Comparison of ENCODE assay signal across 8 mouse cellular contexts in the genomic region with DNA sequence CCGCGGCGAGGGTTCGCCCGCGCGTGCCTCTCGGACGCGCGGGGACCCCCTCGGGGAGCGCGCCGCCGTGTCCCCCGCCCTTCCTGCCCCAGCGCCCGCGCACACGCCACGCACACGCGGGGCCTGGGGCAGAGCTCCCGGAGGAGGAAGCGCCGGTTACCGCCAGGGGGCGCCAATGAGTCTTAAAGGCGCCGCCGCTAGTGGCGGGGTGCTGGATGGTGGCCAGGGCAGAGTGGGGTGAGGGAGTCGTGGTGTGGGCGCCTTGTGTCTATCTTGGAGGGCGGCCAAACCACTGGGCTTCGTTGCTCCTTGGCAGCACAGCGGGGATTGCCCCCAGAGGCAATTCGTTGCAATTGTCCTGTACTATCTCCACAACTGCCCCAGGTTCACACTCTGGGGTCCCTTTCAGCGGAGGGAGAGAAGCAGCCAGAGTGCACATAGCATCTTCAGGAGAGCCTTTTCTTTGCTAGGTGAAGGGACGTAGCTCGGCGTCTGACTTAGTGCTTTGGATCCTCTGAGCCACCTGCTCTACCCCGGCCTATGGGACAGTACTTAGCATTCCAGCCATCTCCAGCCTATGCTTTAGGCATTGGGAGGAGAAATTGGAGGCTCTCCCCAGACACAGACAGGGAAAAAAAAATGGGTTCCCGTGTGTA. TPM values are rescaled to one million over a fixed set of nuclear protein-coding genes. Genes with fewer than 3 reads are reported as not detected.
DNase-seq lines count a peak whose midpoint lies in the region; ATAC-seq and TF ChIP-seq lines count a peak whose summit lies in the region.

No protein-coding gene starts in this region.

- WGBS in hindbrain, postnatal 0 days: 2% methylated on average over 23 of the region's 45 CpGs

- peak overlapping the region; percentile 92 for H3K27ac ChIP-seq in gastrocnemius, adult 2 months
- peak overlapping the region; percentile 95 for H3K27ac ChIP-seq in hindbrain, postnatal 0 days

- intact Hi-C loops in gastrocnemius, adult 2 months (cut with DNase I): loop anchor here (5.0 kb wide), 1 partner anchor 1928 kb away; a partner anchor contains a TSS

- peak overlapping the region; percentile 69 for H3K4me2 ChIP-seq in hindbrain, postnatal 0 days (ENCODE audit: low read depth, low read length)

- no peaks in the 10 kb centered on the region for H3K36me3 ChIP-seq in hindbrain, postnatal 0 days (ENCODE audit: insufficient read depth, low read length)

- TF ChIP-seq CTCF in gastrocnemius, adult 2 months (IDR thresholded peaks at IDR 0.05): no peak; the same call in 1 of the 2 replicates
- peak; percentile 88 for TF ChIP-seq CTCF in hindbrain, postnatal 0 days (IDR thresholded peaks at IDR 0.05; ENCODE audit: low read depth)

- H3K4me3 ChIP-seq in gastrocnemius, adult 2 months: peak overlapping the region; percentile 97
- peak overlapping the region; percentile 71 for H3K4me3 ChIP-seq in hindbrain, postnatal 0 days (ENCODE audit: low read length)

- no peaks in the 10 kb centered on the region for H3K27me3 ChIP-seq in hindbrain, postnatal 0 days (ENCODE audit: insufficient read depth, low read length)

- H3K9me3 ChIP-seq in hindbrain, postnatal 0 days (ENCODE audit: low read length): no peaks in the 10 kb centered on the region

- H3K9ac ChIP-seq in hindbrain, postnatal 0 days (replicated peaks; ENCODE audit: low read length): peak overlapping the region; percentile 80

- peak; percentile 92 for DNase-seq in T-cell, adult 2 months (ENCODE audit: low spot score)
- DNase-seq in cerebellum, postnatal 4 days (ENCODE audit: low spot score in 2 of 2): peak; percentile 82 to 92
- peak; percentile 93 for DNase-seq in gastrocnemius, adult 2 months
- DNase-seq in hindbrain, postnatal 0 days (ENCODE audit: low spot score): peak; percentile 94
- DNase-seq in left cerebral cortex, adult 8-10 months (ENCODE audit: low spot score in 2 of 2): peak; percentile 83 to 88
- DNase-seq in right cerebral cortex, adult 18-20 months: peak; percentile 91
- peak; percentile 85 for DNase-seq in urinary bladder, adult 2 months (ENCODE audit: low spot score)

- ATAC-seq in hindbrain, postnatal 0 days: peak; percentile 88
- peak; percentile 78 for ATAC-seq in megakaryocyte, adult 5-6 weeks (ENCODE audit: poor library complexity, severe bottlenecking)

- peaks cover 8% of the 10 kb centered on the region; the same call in 1 of the 2 replicates for H3K4me1 ChIP-seq in hindbrain, postnatal 0 days (ENCODE audit: insufficient read depth, low read length)

RNA-seq across cellular contexts. Expression of a gene that starts 0.6 kb away (rescaled TPM):
- 1 to 10 TPM; 6.5 to 6.6 TPM for total RNA-seq in gastrocnemius, adult 2 months (2021)
- total RNA-seq in hindbrain, postnatal 0 days (2014; rRNA removed): 69.0 and 73.9 TPM in 2 replicates
- polyA plus RNA-seq in hindbrain, postnatal 0 days (2015; fragmentation: Nextera tagmentation; extraction: Ambion mirVana): 34.1 and 35.7 TPM in 2 replicates
- 10 to 100 TPM; 58.8 to 68.2 (median 62.5) TPM for total RNA-seq in left cerebral cortex, adult 8-10 months (2022)
- 10.4 and 10.7 TPM in 2 replicates for total RNA-seq in megakaryocyte, adult 5-6 weeks (2015)
- total RNA-seq in megakaryocyte, adult 5-6 weeks (2017): 14.0 and 16.6 TPM in 2 replicates
- 43.6 and 57.6 TPM in 2 replicates for polyA plus RNA-seq in urinary bladder, adult 2 months (2012; rRNA removed)

RNA-seq across cellular contexts. Expression of a gene that starts 38.1 kb away (rescaled TPM):
- total RNA-seq in gastrocnemius, adult 2 months (2021): 1 to 10 TPM; 4.8 to 5.5 TPM
- 13.9 and 20.7 TPM in 2 replicates for total RNA-seq in hindbrain, postnatal 0 days (2014; rRNA removed)
- 62.3 and 64.9 TPM in 2 replicates for polyA plus RNA-seq in hindbrain, postnatal 0 days (2015; fragmentation: Nextera tagmentation; extraction: Ambion mirVana)
- 10 to 100 TPM; 29.9 to 37.3 (median 33.4) TPM for total RNA-seq in left cerebral cortex, adult 8-10 months (2022)
- total RNA-seq in megakaryocyte, adult 5-6 weeks (2015): 7.1 and 10.4 TPM in 2 replicates
- 9.9 and 12.2 TPM in 2 replicates for total RNA-seq in megakaryocyte, adult 5-6 weeks (2017)
- 4.2 and 4.6 TPM in 2 replicates for polyA plus RNA-seq in urinary bladder, adult 2 months (2012; rRNA removed)

RNA-seq across cellular contexts. Expression of a gene that starts 38.2 kb away (rescaled TPM):
- 1 to 10 TPM; 2.3 to 3.5 TPM for total RNA-seq in gastrocnemius, adult 2 months (2021)
- total RNA-seq in hindbrain, postnatal 0 days (2014; rRNA removed): 4.3 and 7.1 TPM in 2 replicates
- polyA plus RNA-seq in hindbrain, postnatal 0 days (2015; fragmentation: Nextera tagmentation; extraction: Ambion mirVana): 11.2 and 12.2 TPM in 2 replicates
- 1 to 10 TPM; 5.3 to 6.3 (median 5.9) TPM for total RNA-seq in left cerebral cortex, adult 8-10 months (2022)
- 13.4 and 13.9 TPM in 2 replicates for total RNA-seq in megakaryocyte, adult 5-6 weeks (2015)
- 9.7 and 11.4 TPM in 2 replicates for total RNA-seq in megakaryocyte, adult 5-6 weeks (2017)
- 3.2 and 4.0 TPM in 2 replicates for polyA plus RNA-seq in urinary bladder, adult 2 months (2012; rRNA removed)

RNA-seq across cellular contexts. Expression of a gene that starts 52.2 kb away (rescaled TPM):
- not detected for total RNA-seq in gastrocnemius, adult 2 months (2021)
- total RNA-seq in hindbrain, postnatal 0 days (2014; rRNA removed): not detected in 2 replicates
- not detected in 2 replicates for polyA plus RNA-seq in hindbrain, postnatal 0 days (2015; fragmentation: Nextera tagmentation; extraction: Ambion mirVana)
- total RNA-seq in left cerebral cortex, adult 8-10 months (2022): not detected
- not detected in 2 replicates for total RNA-seq in megakaryocyte, adult 5-6 weeks (2015)
- total RNA-seq in megakaryocyte, adult 5-6 weeks (2017): not detected in 2 replicates
- not detected in 2 replicates for polyA plus RNA-seq in urinary bladder, adult 2 months (2012; rRNA removed)

RNA-seq across cellular contexts. Expression of a gene that starts 52.3 kb away (rescaled TPM):
- total RNA-seq in gastrocnemius, adult 2 months (2021): 10 to 100 TPM in 1 of 2 experiments, 1 to 10 TPM in 1; 7.7 to 11.3 TPM
- total RNA-seq in hindbrain, postnatal 0 days (2014; rRNA removed): 10.2 and 10.8 TPM in 2 replicates
- 31.4 and 33.9 TPM in 2 replicates for polyA plus RNA-seq in hindbrain, postnatal 0 days (2015; fragmentation: Nextera tagmentation; extraction: Ambion mirVana)
- 10 to 100 TPM; 12.7 to 15.0 (median 13.4) TPM for total RNA-seq in left cerebral cortex, adult 8-10 months (2022)
- total RNA-seq in megakaryocyte, adult 5-6 weeks (2015): 22.2 and 26.1 TPM in 2 replicates
- total RNA-seq in megakaryocyte, adult 5-6 weeks (2017): 14.0 and 29.9 TPM in 2 replicates
- polyA plus RNA-seq in urinary bladder, adult 2 months (2012; rRNA removed): 10.4 and 11.8 TPM in 2 replicates

Comparison
In these comparisons a context has a peak if more than half of its experiments do, and no peak if none do; other contexts are left out.
1. Peak in every context shown above with its lines: DNase-seq, ATAC-seq, H3K4me3 ChIP-seq and H3K27ac ChIP-seq.